Mouse (Mus musculus) left cerebral cortex, adult 11 months (tissue): ENCODE results near the gene Irak3.

Experiments used
- DNase-seq: peaks from one replicate; pipeline ENCODE4 v3.0.0; 2022; ENCODE audit warnings: low spot score

Gene Irak3

DNA sequence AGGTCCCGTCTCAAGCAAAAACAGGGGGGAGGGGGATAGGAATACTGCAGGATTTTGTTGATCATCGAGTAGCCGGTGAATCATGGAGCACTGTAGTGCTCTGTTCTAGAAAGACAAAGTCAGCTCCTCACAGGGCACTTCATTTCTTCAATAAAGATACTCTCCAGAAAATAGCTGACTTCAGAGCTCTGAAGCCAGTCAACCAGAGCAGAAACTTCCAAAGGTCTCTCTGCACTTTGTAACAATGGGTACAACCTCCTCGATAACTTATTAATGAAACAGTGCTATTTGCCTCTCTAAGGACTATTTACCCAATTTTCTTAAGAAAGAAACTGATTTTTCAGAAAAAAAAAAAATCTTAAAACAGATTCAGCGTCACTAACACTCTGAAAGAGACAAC, 106.2 kb downstream of the Irak3 start:
- no peak for DNase-seq

GRCm38 (mm10) chr10:120095136-120095535, 106.8 kb downstream of the Irak3 start:
- no peak for DNase-seq

DNA sequence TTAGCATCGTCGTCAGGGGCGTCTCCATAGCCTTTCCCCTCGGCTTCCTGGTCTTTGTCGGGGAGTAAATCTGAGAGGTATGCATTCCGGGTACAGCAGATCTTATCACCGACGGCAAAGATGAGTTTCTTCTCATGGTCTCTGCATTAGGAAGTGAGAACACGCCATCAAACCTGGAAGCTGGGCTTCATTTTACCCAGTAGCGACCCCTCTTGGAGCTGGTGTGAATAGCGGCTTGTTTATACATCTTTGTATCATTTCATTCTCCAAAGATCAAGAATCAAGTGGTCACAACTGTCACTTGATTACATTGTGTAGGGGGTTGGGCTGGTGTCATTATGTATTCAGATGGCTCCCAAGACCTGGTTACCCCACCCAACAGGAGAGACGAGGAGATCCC, 109.4 kb downstream of the Irak3 start:
- no peak for DNase-seq
